Mouse (Mus musculus) common myeloid progenitor, adult 5-6 weeks (primary cell): ENCODE results near the gene Spata32. TPM values are rescaled to one million over a fixed set of nuclear protein-coding genes. Genes with fewer than 3 reads are reported as not detected.

Experiments used
- ATAC-seq: replicated peaks from 2 replicates; pipeline ENCODE4 v1.8.0; 2016; ENCODE audit warnings: low read depth, mild to moderate bottlenecking, moderate TSS enrichment, inconsistent platforms; ENCODE audit not compliant: poor library complexity, severe bottlenecking
- total RNA-seq: library from RNA; stranded (forward); fragments of 200-1000, 187-1606 nt; gene quantifications from 2 replicates; pipeline ENCODE4 v1.2.3, GENCODE M21; 2017

Spata32 gene
- total RNA-seq, 1 experiment from 2014 or later = 0.96 TPM

DNA sequence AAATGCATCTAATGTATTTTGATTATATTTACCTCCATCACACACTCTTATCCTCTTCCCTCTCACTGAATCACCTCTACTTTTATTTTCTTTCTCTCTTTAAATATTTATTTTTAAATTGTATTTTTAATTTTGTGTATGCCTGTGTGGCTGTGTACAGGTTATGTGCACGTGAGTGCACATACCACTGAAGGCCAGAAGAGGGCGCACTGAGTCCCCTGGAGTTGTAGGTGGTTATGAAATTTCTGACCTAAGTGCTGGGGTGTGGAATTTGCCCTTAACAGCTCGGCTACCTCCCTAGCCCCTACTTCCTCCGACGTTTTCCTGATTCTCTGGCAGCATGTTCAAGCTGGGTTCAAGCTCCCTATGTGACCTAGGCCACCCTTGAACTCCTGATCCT lies 4.5 kb downstream of the Spata32 start:
- ATAC-seq = no peak

DNA sequence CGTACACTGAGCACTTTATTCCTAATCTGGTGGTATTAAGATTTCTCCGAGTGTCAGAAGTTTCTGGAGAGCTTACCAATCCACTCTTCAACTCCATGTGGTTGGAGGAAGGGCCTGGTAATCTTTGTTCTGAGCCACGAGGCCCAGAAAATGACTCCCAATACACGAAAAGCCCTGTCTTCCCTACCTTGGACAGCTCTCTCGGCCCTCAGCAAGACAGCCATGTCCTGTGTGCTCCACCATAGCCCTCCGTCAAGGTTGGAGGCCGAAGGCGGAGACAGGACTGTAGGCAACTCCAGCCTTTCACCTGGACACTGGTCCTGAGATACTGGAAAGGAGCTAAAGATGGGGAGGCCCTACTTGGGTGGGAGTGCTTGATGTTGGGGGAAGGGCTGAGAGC lies 7.9 kb downstream of the Spata32 start:
- ATAC-seq = no peak

DNA sequence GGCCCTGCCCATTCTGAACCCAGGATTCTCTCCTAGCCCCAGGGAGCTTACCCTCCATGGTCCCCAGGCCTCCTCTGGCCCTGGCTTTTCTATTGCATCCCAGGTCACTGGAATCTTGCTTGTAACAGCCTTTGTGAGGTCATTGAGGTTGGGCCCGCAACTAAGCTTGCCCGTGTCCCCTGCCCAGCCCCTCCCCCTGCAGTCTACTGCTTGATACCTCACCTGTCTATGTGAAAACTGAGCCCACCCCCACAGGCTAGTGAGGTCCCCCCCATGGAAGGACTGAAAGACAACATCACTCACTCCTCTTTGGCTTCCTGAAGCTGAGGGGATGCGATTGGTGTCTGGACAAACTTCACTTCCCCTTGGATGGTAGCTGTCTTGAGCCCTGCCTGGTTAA lies 9.8 kb downstream of the Spata32 start, which contains the start of gene 1700023F06Rik:
Gene 1700023F06Rik, minus strand, starts transcription at position 101 of the 400 bp plus-strand sequence.
- no peak for ATAC-seq

DNA sequence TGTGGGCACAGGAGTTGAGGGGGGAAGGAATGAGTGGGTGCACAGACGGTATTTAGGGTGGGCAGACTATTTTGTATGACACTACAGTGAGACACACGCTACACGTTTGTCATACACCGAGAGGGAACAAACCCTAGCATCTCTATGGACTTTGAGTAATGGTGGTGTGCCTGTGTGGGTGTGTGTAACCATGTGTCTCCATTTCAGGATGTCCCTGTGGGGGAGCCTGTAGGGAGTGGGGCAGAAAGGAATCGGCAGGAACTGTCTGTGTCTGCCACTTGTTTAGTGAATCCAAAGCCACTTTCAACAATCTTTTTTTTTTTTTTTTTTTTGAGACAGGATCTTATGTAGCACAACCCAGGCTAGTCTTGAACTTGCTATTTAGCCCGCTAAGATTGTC lies 12.0 kb downstream of the Spata32 start:
- ATAC-seq = no peak

DNA sequence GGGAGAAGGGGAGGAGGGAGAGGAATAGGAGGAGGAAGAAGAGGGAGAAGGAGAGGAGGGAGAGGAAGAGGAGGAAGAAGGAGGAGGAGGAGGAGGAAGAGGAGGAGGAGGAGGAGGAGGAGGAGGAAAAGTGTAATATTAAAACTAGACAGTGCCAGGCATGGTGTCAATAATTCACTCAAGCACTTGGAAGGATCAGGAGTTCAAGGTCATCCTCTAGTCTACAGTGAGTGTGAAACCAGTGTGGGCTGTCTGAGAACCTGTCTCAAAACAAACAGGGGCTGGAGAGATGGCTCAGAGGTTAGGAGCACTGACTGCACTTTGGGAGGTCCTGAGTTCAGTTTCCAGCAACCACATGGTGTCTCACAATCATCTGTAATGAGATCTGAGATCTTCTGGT lies 15.9 kb downstream of the Spata32 start:
- ATAC-seq = no peak

DNA sequence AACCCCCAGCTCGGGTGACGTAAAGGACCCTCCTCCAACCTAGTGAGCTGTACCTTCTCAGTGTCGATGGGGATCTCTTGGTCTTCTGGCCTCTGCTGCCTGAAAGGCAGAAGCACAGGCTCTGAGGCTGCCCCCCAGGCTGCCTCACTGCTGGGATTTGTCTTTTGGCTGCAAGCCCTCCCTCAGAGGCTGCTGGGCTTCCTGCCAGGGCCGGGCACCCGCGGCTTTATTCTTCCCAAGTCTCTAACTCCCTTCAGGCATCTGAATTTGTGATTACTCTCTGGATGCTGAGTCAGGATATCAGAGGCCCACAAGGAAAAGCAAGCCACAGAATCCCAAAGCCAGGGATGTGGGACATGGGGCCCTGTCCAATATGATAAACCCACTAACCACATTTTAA lies 16.6 kb downstream of the Spata32 start:
- peak; percentile 59 for ATAC-seq

DNA sequence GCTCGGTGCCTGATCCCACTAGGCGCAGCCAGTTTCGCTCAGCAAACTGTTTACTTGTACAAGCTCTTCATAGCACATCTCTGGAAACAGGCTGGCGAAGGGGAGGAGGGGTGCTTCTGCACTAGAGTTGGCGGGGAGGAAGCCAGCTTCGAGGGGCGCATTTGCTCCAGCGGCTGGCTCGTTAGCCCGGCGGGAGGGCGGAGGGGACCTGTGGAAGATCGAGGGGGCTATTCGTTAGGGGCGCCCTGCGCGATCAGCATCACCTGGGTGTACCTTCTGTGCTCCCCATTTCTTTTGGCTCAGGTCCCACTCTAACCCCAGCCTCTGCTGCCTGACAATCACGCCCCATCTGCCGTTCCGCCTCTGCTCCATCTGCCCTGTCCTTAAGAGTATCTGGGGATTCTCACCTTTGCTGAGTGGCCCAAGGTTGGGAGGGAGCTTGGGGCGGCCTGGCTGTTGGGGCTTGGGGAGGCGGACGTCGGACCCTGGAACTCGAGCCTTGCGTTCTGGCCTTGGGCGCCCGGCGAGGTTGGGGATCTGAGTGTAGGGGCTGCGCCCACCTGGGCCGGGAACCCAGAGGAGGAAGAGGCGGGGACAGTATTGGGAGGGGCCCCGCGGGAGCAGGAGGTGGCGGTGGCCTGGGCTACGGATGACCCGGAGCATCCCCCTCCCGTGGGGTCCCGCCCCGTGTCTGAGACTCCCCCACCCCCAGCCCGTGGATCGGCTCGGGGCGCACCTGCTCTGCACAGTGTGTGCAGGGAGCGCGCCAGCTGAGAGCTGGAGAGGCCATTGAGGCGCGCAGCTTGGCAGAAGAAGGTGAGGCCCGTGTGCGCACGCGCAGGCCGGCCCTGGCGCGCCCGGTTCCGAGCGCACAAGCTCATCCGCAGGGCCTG lies 19.1 kb downstream of the Spata32 start:
- ATAC-seq = no peak

DNA sequence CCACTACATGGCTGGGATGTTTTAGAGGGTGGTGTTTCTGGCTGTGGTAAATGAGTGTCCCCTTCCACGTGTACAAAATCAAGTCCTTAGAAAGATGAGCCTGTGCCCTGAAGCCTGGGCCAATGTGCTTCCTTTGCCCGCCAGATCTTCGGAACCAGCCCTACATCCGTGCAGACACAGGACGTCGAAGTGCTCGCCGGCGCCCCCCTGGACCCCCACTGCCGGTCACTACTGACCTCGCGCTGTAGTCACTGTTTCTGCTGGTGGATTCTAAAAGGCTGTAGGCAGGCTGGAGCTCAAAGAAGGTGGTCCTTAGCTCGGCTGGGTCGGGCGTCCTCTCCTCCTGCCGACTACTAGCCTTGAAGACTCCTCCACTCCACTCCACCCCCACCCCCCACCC lies 19.9 kb downstream of the Spata32 start:
- ATAC-seq = no peak

DNA sequence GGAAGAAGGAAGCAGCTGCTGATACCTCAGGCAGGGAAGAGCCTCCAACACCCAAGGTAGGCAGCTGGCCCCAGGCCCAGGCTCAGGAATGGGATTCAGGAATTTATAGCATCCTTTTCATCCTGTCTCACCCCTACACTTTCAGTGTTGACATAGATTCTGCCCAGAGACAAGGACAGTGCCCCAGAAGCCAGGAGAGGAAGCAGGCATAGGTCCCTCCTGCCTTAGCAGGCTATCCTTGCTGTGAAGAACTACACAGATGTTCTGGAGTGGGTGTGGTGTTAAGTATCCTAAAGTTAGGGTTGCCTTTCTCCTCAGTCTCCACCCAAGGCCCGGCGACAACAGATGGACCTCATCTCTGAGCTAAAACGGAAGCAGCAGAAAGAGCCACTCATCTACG lies 20.9 kb downstream of the Spata32 start:
- ATAC-seq = no peak

DNA sequence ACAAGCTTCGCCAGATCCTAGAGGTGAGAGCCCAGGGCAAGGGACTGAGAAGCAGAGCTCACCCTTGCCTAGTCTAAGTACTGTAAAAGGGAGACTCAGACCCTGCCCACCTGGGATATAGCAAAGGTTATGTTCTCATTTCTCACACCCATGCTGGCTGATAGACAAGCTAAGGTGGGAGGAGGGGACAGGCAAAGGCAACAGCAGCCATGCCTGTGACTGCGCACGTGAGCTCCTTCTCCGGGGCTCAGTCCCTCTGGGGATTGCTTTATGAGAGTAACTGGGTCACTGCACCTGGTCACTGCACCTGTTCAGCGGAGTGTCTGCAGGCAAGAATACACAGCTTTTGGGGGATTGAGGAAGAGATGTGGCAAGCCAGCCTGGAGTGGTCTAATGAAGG lies 22.6 kb downstream of the Spata32 start:
- no peak for ATAC-seq

DNA sequence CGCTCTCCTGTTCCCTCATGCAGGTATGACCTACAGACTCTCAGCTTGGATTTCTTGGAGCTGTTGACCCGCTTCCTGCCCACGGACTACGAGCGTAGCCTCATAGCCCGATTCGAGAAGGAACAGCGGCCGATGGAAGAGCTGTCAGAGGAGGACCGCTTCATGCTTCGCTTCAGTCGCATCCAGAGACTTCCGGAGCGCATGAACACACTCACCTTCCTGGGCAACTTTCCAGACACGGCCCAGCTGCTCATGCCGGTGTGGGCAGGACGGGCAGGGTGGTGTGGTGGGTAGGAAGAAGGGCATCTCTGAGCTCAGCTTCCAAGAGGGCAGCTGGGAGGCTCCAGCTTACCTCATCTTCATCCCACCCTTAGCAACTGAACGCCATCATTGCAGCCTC lies 23.0 kb downstream of the Spata32 start:
- ATAC-seq = no peak

DNA sequence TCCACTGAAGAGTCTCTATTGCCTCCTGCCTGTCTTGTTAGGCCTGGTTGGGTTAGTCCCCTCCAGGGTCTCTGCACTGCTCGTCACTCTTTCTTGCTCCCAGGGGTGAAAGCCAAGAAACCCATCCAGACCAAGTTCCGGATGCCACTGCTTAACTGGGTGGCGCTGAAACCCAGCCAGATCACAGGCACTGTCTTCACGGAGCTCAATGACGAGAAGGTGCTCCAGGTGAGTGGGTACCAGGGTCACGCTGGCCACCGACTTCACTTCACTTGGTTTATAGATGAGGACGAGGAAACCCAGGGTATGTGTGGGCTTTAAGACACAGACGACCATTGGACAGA lies 24.4 kb downstream of the Spata32 start:
- ATAC-seq = no peak

DNA sequence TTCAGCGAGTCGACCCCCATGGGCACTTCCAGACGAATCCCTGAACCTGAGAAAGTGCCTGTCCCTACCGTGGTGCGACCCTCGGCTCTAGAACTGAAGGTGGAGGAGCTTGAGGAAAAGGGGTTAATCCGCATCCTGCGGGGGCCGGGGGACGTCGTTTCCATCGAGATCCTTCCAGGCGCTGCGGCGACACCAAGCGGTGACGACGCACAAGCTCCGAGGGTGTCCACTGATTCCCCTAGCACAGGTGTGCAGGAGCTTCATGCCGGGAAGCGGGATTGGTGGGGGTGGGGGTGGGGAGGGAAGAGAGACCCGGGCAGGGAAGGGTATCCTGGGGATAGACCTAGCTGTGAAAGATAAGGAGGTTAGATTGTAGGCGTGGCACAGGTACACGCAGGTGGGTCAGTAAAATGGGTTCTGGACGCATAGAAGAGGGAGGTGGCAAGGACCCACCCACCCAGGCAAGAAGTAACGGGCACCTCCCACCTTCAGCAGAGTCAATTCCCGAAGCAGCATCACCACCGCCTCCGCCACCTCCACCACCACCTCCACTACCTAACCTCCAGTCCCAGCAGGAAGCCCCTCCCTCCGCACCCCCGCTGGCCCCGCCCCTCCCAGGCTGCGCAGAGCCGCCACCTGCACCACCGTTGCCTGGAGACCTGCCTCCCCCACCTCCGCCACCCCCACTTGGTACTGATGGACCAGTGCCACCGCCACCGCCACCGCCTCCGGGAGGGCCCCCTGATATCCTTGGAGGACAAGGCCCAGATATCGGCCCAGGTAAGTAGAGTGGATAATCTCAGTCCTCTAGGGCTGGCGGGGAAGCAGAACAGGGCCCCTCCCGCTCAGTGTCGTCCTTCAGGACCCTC lies 25.0 kb downstream of the Spata32 start:
- ATAC-seq = no peak

DNA sequence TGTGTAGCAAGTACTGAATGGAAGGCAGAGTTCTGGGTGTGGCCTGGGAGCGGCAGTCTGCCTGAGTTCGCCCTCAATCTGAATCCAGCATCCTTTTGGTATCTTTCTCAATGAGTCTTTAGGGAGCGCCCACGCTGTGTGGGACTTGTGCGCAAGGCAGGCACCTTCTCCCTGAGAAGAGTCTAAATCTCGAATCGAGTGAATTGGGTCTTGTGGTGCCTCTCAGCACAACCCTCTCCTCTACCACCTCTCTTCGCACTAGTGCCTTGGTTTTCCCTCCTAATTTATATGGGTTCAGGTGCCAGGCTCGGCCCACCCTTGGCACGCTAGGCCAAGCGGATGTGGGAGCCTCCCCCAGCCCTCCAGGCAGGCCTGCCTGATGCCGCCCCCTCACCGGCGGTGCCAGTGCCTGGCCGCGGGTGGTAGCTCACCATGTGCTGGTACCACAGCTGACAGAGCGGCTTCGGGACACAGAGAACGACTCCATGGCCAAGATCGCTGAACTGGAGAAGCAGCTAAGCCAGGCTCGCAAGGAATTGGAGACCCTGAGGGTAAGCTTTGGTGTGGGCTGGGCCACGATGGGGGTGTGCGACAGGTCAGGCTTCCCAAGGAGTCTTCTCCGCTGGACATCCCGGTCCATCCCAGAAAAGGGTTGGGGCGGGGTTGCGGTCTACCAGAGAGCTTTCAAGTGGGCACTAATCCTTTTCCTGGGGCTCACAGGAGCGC lies 25.8 kb downstream of the Spata32 start:
- ATAC-seq = no peak

DNA sequence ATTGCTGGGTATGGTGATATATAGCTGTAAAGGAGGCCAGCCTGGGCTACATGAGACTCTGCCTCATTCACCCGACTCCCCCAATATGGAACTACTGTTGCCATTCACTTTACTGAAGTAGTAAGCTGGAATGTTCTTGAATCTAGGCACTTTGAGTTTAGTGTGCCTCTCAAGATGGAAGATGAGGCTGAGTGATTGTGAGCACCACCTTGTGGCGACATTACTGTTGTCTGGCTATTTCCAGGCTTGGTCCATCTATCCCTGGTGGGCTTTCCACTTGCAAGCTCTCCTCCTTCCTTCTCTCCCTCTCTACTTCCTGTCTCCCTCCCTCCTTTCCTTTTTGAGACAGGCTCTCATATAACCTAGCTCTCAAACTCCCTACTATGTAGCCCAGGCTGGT lies 33.3 kb downstream of the Spata32 start:
- peak; percentile 68; the same call in 1 of the 2 replicates for ATAC-seq

DNA sequence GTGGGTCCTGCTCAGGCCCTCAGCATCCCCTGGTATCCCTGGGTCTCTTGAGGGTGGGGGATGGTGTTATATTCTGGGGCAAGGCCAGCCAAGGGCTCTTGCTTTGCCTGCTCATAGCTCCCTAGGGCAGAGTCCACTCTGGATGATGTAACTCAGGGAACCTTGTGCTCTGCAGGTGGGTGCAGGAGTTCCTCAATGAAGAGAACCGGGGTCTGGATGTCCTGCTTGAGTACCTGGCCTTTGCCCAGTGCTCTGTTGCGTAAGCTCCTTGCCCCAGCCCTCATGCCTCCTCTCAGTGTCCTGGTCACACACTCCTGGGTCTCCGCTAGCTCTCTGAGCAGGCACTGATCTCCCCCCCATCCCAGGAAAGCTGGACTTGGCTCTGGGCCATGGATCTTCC lies 36.3 kb downstream of the Spata32 start:
- ATAC-seq = no peak

DNA sequence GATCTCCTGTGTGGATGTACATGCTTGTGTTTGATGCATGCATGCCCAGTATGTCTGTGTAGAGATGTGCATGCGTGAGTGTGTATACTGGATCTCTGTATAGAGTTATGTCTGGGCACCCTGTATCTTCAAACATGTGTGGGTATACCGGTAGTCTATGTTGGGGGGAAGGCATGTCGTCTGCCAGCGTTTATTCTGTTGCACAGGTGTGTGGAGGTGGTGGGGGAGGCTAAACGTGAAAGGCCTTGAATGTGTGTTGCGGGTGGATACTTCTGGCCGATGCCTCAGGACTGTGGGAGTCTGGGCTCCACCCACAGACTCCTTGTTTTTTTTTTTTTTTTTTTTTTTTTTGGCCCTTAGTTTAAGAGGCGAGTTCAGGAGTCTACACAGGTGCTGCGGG lies 36.9 kb downstream of the Spata32 start:
- no peak for ATAC-seq

DNA sequence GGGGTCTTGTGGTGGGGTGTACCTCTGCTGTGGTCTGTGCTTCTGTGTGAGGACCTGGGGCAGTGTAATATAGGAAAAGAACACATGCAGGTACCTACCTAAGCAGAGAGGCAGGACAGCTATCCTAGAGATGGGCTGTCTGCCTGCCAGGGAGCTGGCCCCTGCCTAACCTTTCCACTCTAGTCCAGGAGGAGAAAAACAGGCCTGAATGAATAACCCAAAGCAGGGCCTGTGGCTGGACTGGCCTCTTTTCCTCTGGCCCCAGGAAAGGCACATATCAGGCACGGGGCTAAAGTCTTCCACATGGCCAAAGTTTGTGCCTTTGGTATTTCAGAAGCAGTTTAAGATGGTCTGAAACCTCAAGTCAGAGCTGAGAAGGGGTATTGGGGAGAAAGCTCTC lies 37.8 kb downstream of the Spata32 start:
- no peak for ATAC-seq

DNA sequence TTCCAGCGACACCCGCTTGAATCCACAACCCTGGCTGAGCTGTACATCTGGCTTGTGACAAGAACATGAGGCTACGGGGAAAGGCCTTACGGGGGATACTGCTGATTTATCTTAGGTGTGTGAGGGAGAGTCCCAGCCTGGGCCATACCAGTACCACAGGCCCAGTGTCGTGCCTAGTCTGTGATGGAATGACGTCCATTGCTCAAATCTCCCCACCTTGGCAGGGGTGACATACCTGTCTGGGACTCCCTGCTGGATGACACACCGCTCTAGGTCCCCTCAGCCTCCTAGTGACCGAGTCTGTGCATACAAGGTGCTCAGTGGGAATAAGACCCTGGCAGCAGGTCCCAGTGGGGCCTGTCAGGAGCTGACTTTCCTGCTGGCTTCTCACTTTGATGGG lies 39.5 kb downstream of the Spata32 start:
- ATAC-seq = no peak

DNA sequence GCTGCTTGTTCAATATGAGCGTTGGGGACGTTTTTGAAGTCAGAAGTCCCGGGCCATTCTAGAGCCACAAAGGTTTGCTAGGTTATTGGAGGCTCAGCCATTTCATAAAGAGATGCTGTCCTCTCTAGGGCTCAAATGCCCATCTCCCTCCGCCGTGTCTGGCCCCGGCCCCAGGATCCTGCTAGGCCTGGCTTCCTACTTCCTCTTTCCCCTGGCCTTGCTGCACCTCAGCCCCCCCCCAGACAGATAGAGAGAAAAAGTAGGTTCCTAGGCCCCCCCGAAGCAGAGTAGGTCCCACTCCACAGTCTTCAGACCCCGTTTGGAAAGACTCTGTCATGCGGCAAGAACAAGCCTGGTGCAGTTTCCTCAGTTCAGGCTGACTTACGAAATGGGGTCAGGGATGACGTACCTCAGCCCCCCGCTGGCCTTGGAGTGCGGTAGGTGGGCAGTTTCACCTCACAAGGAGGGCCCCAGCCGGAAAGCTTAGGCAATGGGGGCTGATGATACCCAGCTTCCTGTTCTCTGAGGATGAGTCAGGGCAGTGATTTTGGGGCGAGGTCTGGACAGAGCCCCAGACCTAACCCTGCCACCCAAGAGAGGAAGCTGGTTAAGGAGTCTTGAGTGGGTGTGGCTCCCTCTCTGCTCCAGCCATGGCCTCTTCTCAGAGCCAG lies 40.3 kb downstream of the Spata32 start:
- peak; percentile 53 for ATAC-seq
